Mouse (Mus musculus): ENCODE results near the gene Dync1i2. TPM values are rescaled to one million over a fixed set of nuclear protein-coding genes. Genes with fewer than 3 reads are reported as not detected.

The Dync1i2 gene
- polyA plus RNA-seq, 1 experiment = 52.1 TPM

GRCm38 (mm10) chr2:71242180-71242579 is 30.7 kb downstream of the Dync1i2 start:
- Histone ChIP-seq H3K79me2 (ENCODE audit: control insufficient read depth, insufficient read depth) (peaks cover 9% of the 10 kb centered on the region), H3K79me3 (ENCODE audit: low read depth) (no peaks in the 10 kb centered on the region), H3K36me3 (ENCODE audit: control insufficient read depth, insufficient read depth) (peaks cover 86% of the 10 kb centered on the region), H3ac (ENCODE audit: control insufficient read depth, insufficient read length, low read depth) (no peak overlapping the region), H3K4me3 (ENCODE audit: insufficient read depth, poor library complexity, severe bottlenecking) (no peak overlapping the region), H3K27me3 (ENCODE audit: control insufficient read depth, insufficient read depth, insufficient read length) (no peaks in the 10 kb centered on the region)
- no peak for TF ChIP-seq FOSL1 (IDR thresholded peaks at IDR 0.05; ENCODE audit: insufficient read depth, low read length, poor library complexity, severe bottlenecking)
- TF ChIP-seq CEBPB (IDR thresholded peaks at IDR 0.05; ENCODE audit: low read depth) = no peak
- no peak for TF ChIP-seq CTCF (IDR thresholded peaks at IDR 0.05; ENCODE audit: control insufficient read depth, insufficient read depth, insufficient read length)
- no peak for TF ChIP-seq MYOG (IDR thresholded peaks at IDR 0.05; ENCODE audit: control insufficient read depth, extremely low read depth, insufficient read length)
- TF ChIP-seq MAX (IDR thresholded peaks at IDR 0.05) = no peak
- no peak for TF ChIP-seq USF1 (IDR thresholded peaks at IDR 0.05; ENCODE audit: low read depth)
- no peak for TF ChIP-seq MYOD1 (IDR thresholded peaks at IDR 0.05; ENCODE audit: control insufficient read depth, insufficient read length, low read depth)

GRCm38 (mm10) chr2:71243058-71243672 is 31.7 kb downstream of the Dync1i2 start:
- Histone ChIP-seq H3K27me3 (ENCODE audit: control insufficient read depth, insufficient read depth, insufficient read length) (no peaks in the 10 kb centered on the region), H3K4me3 (ENCODE audit: insufficient read depth, poor library complexity, severe bottlenecking) (no peak overlapping the region), H3K79me3 (ENCODE audit: low read depth) (no peaks in the 10 kb centered on the region), H3K79me2 (ENCODE audit: control insufficient read depth, insufficient read depth) (peaks cover 9% of the 10 kb centered on the region), H3ac (ENCODE audit: control insufficient read depth, insufficient read length, low read depth) (no peak overlapping the region), H3K36me3 (ENCODE audit: control insufficient read depth, insufficient read depth) (peaks cover 86% of the 10 kb centered on the region)
- no peak for TF ChIP-seq MYOD1 (IDR thresholded peaks at IDR 0.05; ENCODE audit: control insufficient read depth, insufficient read length, low read depth)
- no peak for TF ChIP-seq FOSL1 (IDR thresholded peaks at IDR 0.05; ENCODE audit: insufficient read depth, low read length, poor library complexity, severe bottlenecking)
- no peak for TF ChIP-seq MAX (IDR thresholded peaks at IDR 0.05)
- no peak for TF ChIP-seq CEBPB (IDR thresholded peaks at IDR 0.05; ENCODE audit: low read depth)
- TF ChIP-seq CTCF (IDR thresholded peaks at IDR 0.05; ENCODE audit: control insufficient read depth, insufficient read depth, insufficient read length) = no peak
- TF ChIP-seq MYOG (IDR thresholded peaks at IDR 0.05; ENCODE audit: control insufficient read depth, extremely low read depth, insufficient read length) = no peak
- TF ChIP-seq USF1 (IDR thresholded peaks at IDR 0.05; ENCODE audit: low read depth) = no peak

- Histone ChIP-seq H3K79me2 (ENCODE audit: control insufficient read depth, insufficient read depth) (peaks cover 9% of the 10 kb centered on the region), H3ac (ENCODE audit: control insufficient read depth, insufficient read length, low read depth) (no peak overlapping the region), H3K4me3 (ENCODE audit: insufficient read depth, poor library complexity, severe bottlenecking) (no peak overlapping the region), H3K79me3 (ENCODE audit: low read depth) (no peaks in the 10 kb centered on the region), H3K27me3 (ENCODE audit: control insufficient read depth, insufficient read depth, insufficient read length) (no peaks in the 10 kb centered on the region), H3K36me3 (ENCODE audit: control insufficient read depth, insufficient read depth) (peaks cover 89% of the 10 kb centered on the region)
- TF ChIP-seq FOSL1 (IDR thresholded peaks at IDR 0.05; ENCODE audit: insufficient read depth, low read length, poor library complexity, severe bottlenecking) (no peak), CEBPB (IDR thresholded peaks at IDR 0.05; ENCODE audit: low read depth) (no peak), CTCF (IDR thresholded peaks at IDR 0.05; ENCODE audit: control insufficient read depth, insufficient read depth, insufficient read length) (no peak), MAX (IDR thresholded peaks at IDR 0.05) (no peak)
These were observed 33.3 kb downstream of the Dync1i2 start for GRCm38 (mm10) chr2:71244807-71245206.

- no peaks in the 10 kb centered on the region for H3K79me3 ChIP-seq (ENCODE audit: low read depth)
- H3K79me2 ChIP-seq (ENCODE audit: control insufficient read depth, insufficient read depth) = peaks cover 9% of the 10 kb centered on the region
- no peaks in the 10 kb centered on the region for H3K27me3 ChIP-seq (ENCODE audit: control insufficient read depth, insufficient read depth, insufficient read length)
- H3K4me3 ChIP-seq (ENCODE audit: insufficient read depth, poor library complexity, severe bottlenecking) = no peak overlapping the region
- no peak overlapping the region for H3ac ChIP-seq (ENCODE audit: control insufficient read depth, insufficient read length, low read depth)
- TF ChIP-seq MYOG (IDR thresholded peaks at IDR 0.05; ENCODE audit: control insufficient read depth, extremely low read depth, insufficient read length) = no peak
- TF ChIP-seq USF1 (IDR thresholded peaks at IDR 0.05; ENCODE audit: low read depth) = no peak
- H3K36me3 ChIP-seq (ENCODE audit: control insufficient read depth, insufficient read depth) = peaks cover 83% of the 10 kb centered on the region
These were observed 33.9 kb downstream of the Dync1i2 start for GRCm38 (mm10) chr2:71245416-71245815.

GRCm38 (mm10) chr2:71246096-71246495 is 34.6 kb downstream of the Dync1i2 start:
- no peak overlapping the region for H3ac ChIP-seq (ENCODE audit: control insufficient read depth, insufficient read length, low read depth)
- peaks cover 7% of the 10 kb centered on the region for H3K79me2 ChIP-seq (ENCODE audit: control insufficient read depth, insufficient read depth)
- peaks cover 84% of the 10 kb centered on the region for H3K36me3 ChIP-seq (ENCODE audit: control insufficient read depth, insufficient read depth)
- no peaks in the 10 kb centered on the region for H3K27me3 ChIP-seq (ENCODE audit: control insufficient read depth, insufficient read depth, insufficient read length)
- no peaks in the 10 kb centered on the region for H3K79me3 ChIP-seq (ENCODE audit: low read depth)
- no peak for TF ChIP-seq FOSL1 (IDR thresholded peaks at IDR 0.05; ENCODE audit: insufficient read depth, low read length, poor library complexity, severe bottlenecking)
- TF ChIP-seq MAX (IDR thresholded peaks at IDR 0.05) = no peak
- no peak for TF ChIP-seq CTCF (IDR thresholded peaks at IDR 0.05; ENCODE audit: control insufficient read depth, insufficient read depth, insufficient read length)
- TF ChIP-seq USF1 (IDR thresholded peaks at IDR 0.05; ENCODE audit: low read depth) = no peak
- TF ChIP-seq CEBPB (IDR thresholded peaks at IDR 0.05; ENCODE audit: low read depth) = no peak
- TF ChIP-seq MYOD1 (IDR thresholded peaks at IDR 0.05; ENCODE audit: control insufficient read depth, insufficient read length, low read depth) = no peak
- TF ChIP-seq MYOG (IDR thresholded peaks at IDR 0.05; ENCODE audit: control insufficient read depth, extremely low read depth, insufficient read length) = no peak
- H3K4me3 ChIP-seq (ENCODE audit: insufficient read depth, poor library complexity, severe bottlenecking) = no peak overlapping the region

- Histone ChIP-seq H3K27me3 (ENCODE audit: control insufficient read depth, insufficient read depth, insufficient read length) (no peaks in the 10 kb centered on the region), H3K79me2 (ENCODE audit: control insufficient read depth, insufficient read depth) (no peaks in the 10 kb centered on the region), H3K36me3 (ENCODE audit: control insufficient read depth, insufficient read depth) (peaks cover 85% of the 10 kb centered on the region), H3K4me3 (ENCODE audit: insufficient read depth, poor library complexity, severe bottlenecking) (no peak overlapping the region), H3K79me3 (ENCODE audit: low read depth) (no peaks in the 10 kb centered on the region), H3ac (ENCODE audit: control insufficient read depth, insufficient read length, low read depth) (no peak overlapping the region)
- TF ChIP-seq FOSL1 (IDR thresholded peaks at IDR 0.05; ENCODE audit: insufficient read depth, low read length, poor library complexity, severe bottlenecking) (no peak), USF1 (IDR thresholded peaks at IDR 0.05; ENCODE audit: low read depth) (no peak), MAX (IDR thresholded peaks at IDR 0.05) (no peak), CEBPB (IDR thresholded peaks at IDR 0.05; ENCODE audit: low read depth) (no peak), MYOD1 (IDR thresholded peaks at IDR 0.05; ENCODE audit: control insufficient read depth, insufficient read length, low read depth) (no peak), MYOG (IDR thresholded peaks at IDR 0.05; ENCODE audit: control insufficient read depth, extremely low read depth, insufficient read length) (no peak), CTCF (IDR thresholded peaks at IDR 0.05; ENCODE audit: control insufficient read depth, insufficient read depth, insufficient read length) (no peak)
These were observed 36.6 kb downstream of the Dync1i2 start for GRCm38 (mm10) chr2:71248071-71248470.
